Mouse (Mus musculus) heart, adult 18-20 months (tissue): ENCODE results near the gene Nfam1. TPM values are rescaled to one million over a fixed set of nuclear protein-coding genes. Genes with fewer than 3 reads are reported as not detected.

Source experiments
- DNase-seq, 2 experiments: peaks; one replicate each; pipeline ENCODE4 v3.0.0; 2021 to 2022; ENCODE audit warnings: mixed read lengths in 1 of 2
- total RNA-seq, 2 experiments: library from RNA; stranded (reverse); gene quantifications; 2 replicates each; pipeline ENCODE4 v1.2.3; 2021

Gene Nfam1
- total RNA-seq, 2 experiments from 2014 or later: 1.5 to 2.0 TPM

- DNase-seq: peak; percentile 25 to 50
Observed at GRCm38 (mm10) chr15:83038812-83039211, 5.7 kb upstream of the Nfam1 start.

- peak; percentile 89 to 98 for DNase-seq
Observed at GRCm38 (mm10) chr15:83037755-83038483, 4.8 kb upstream of the Nfam1 start.

GRCm38 (mm10) chr15:83036900-83037519 lies 3.9 kb upstream of the Nfam1 start:
- DNase-seq: peak; percentile 38 to 51

- DNase-seq: peak in 1 of 2 experiments; percentile 76
Observed at GRCm38 (mm10) chr15:83036089-83036488, 3.0 kb upstream of the Nfam1 start.

GRCm38 (mm10) chr15:83034275-83034977 lies 1.3 kb upstream of the Nfam1 start:
- peak in 1 of 2 experiments; percentile 21 for DNase-seq

GRCm38 (mm10) chr15:83030884-83031283 lies 2.2 kb downstream of the Nfam1 start:
- DNase-seq: peak in 1 of 2 experiments; percentile 45

- DNase-seq: no peak
Observed at GRCm38 (mm10) chr15:83029725-83030718, 3.1 kb downstream of the Nfam1 start.

GRCm38 (mm10) chr15:83026129-83026528 lies 7.0 kb downstream of the Nfam1 start:
- no peak for DNase-seq

GRCm38 (mm10) chr15:83025041-83025760 lies 7.9 kb downstream of the Nfam1 start:
- DNase-seq: peak; percentile 20 to 36

GRCm38 (mm10) chr15:83022947-83023346 lies 10.2 kb downstream of the Nfam1 start:
- no peak for DNase-seq

- DNase-seq: peak; percentile 65 to 71
Observed at GRCm38 (mm10) chr15:83010990-83011664, 22.0 kb downstream of the Nfam1 start.

GRCm38 (mm10) chr15:83010423-83010822 lies 22.7 kb downstream of the Nfam1 start:
- DNase-seq: no peak

GRCm38 (mm10) chr15:83009532-83009931 lies 23.6 kb downstream of the Nfam1 start:
- DNase-seq: peak; percentile 22 to 57

GRCm38 (mm10) chr15:83008761-83009423 lies 24.2 kb downstream of the Nfam1 start:
- DNase-seq: peak in 1 of 2 experiments; percentile 31

- DNase-seq: no peak
Observed at GRCm38 (mm10) chr15:83007346-83007920, 25.7 kb downstream of the Nfam1 start.

- no peak for DNase-seq
Observed at GRCm38 (mm10) chr15:83002665-83003548, 30.2 kb downstream of the Nfam1 start.

GRCm38 (mm10) chr15:82998811-82999221 lies 34.3 kb downstream of the Nfam1 start:
- DNase-seq: no peak

- no peak for DNase-seq
Observed at GRCm38 (mm10) chr15:82996431-82996830, 36.7 kb downstream of the Nfam1 start.
